Comparison of ENCODE assay signal across 24 mouse cellular contexts in the genomic region with DNA sequence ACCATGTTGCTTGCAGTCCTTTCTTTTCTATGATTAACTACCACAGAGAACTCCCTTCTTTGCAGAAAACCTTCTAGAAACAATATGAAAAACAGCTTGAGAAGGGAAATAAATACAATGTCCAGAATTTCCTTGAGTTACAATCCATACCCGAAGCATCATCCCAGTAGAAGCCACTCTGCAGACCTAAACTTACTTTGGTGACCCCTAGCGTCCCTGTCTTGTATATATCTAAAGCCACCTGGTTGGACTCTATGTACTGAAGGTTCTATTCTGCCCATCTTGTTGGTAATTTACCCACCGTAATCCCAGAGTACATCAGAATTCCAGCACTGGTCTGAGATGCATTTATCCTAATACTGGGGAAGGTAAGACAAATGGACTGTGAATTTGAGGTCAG. TPM values are rescaled to one million over a fixed set of nuclear protein-coding genes. Genes with fewer than 3 reads are reported as not detected.
DNase-seq lines count a peak whose midpoint lies in the region; ATAC-seq and TF ChIP-seq lines count a peak whose summit lies in the region.
"Had no signal": no experiment of that assay in that cellular context is flagged by ENCODE, and none has a peak within 500 bp of the region (broad histone marks: within the 10 kb centered on the region; RNA-seq: fewer than 3 reads in every experiment).

No protein-coding gene starts in this region.

- 0 out of 2 replicates have a peak, but pooled peaks cover 7% of the 10 kb centered on the region for H3K36me3 ChIP-seq in E14TG2a.4 (ENCODE audit: insufficient read depth, low read length)
- H3K36me3 ChIP-seq in hindbrain, embryonic 11.5 days (ENCODE audit: control insufficient read depth, insufficient read depth, low read length) = peaks cover 20% of the 10 kb centered on the region
- H3K36me3 ChIP-seq: heart, embryonic 10.5 days had no signal

- no peak for ATAC-seq in hindbrain, embryonic 11.5 days (ENCODE audit: low FRiP score)
- ATAC-seq: forebrain, embryonic 13.5 days; Patski had no signal

- H3K9me3 ChIP-seq in E14TG2a.4 (ENCODE audit: low read length) = no peaks in the 10 kb centered on the region
- no peaks in the 10 kb centered on the region for H3K9me3 ChIP-seq in hindbrain, embryonic 11.5 days (ENCODE audit: control insufficient read depth, low read length)
- H3K9me3 ChIP-seq: hindbrain, embryonic 13.5 days had no signal

- H3K9ac ChIP-seq in hindbrain, embryonic 11.5 days (ENCODE audit: low read depth, low read length) = no peak overlapping the region
- H3K9ac ChIP-seq: forebrain, embryonic 13.5 days; hindbrain, embryonic 13.5 days had no signal

- H3K27me3 ChIP-seq in E14TG2a.4 (ENCODE audit: insufficient read depth, low read length) = peaks cover 27% of the 10 kb centered on the region
- H3K27me3 ChIP-seq in hindbrain, embryonic 11.5 days (ENCODE audit: control insufficient read depth, insufficient read depth, low read length) = no peaks in the 10 kb centered on the region
- H3K27me3 ChIP-seq: forebrain, embryonic 13.5 days; hindbrain, embryonic 13.5 days had no signal

- peaks cover 13% of the 10 kb centered on the region for H3K4me1 ChIP-seq in E14TG2a.4 (replicated peaks; ENCODE audit: low read depth, low read length)
- no peaks in the 10 kb centered on the region for H3K4me1 ChIP-seq in hindbrain, embryonic 11.5 days (replicated peaks; ENCODE audit: control insufficient read depth, insufficient read depth, low read length)
- H3K4me1 ChIP-seq: embryonic facial prominence, embryonic 10.5 days; forebrain, embryonic 13.5 days; heart, embryonic 10.5 days; hindbrain, embryonic 13.5 days had no signal

- H3K27ac ChIP-seq in hindbrain, embryonic 11.5 days (ENCODE audit: low read depth, low read length) = no peak overlapping the region
- H3K27ac ChIP-seq: embryonic facial prominence, embryonic 10.5 days; forebrain, embryonic 13.5 days; heart, embryonic 10.5 days; hindbrain, embryonic 13.5 days; hindbrain, postnatal 0 days had no signal

- no peak overlapping the region for H3K4me3 ChIP-seq in E14TG2a.4 (replicated peaks; ENCODE audit: low read length)
- no peak overlapping the region for H3K4me3 ChIP-seq in hindbrain, embryonic 11.5 days (ENCODE audit: low read depth, low read length)
- H3K4me3 ChIP-seq: embryonic facial prominence, embryonic 10.5 days; forebrain, embryonic 13.5 days; heart, embryonic 10.5 days; hindbrain, embryonic 13.5 days had no signal

- H3K4me2 ChIP-seq in hindbrain, embryonic 11.5 days (replicated peaks; ENCODE audit: low read depth, low read length) = no peak overlapping the region
- H3K4me2 ChIP-seq: forebrain, embryonic 13.5 days; hindbrain, embryonic 13.5 days had no signal

- DNase-seq in 416B (ENCODE audit: low read depth) (peak; percentile 8), ZHBTc4 (ENCODE audit: low read depth, low spot score) (peak; percentile 24)
- no peak for DNase-seq in adrenal gland, postnatal 36 days
- no peak for DNase-seq in gastrocnemius, postnatal 4 days (ENCODE audit: low spot score in 2 of 2)
- DNase-seq in hindbrain, embryonic 11.5 days (ENCODE audit: low spot score) = no peak
- DNase-seq: adrenal gland, postnatal 14 days; cerebellum, adult 2 months; cerebellum, postnatal 10 days; gastrocnemius, postnatal 36 days; heart, adult 18-20 months; heart, postnatal 10 days; heart, postnatal 4 days; kidney, adult 2 months had no signal

- WGBS in hindbrain, embryonic 11.5 days = 81% methylated on average over 3 of the region's 3 CpGs

- TF ChIP-seq CTCF in E14TG2a.4 (conservative IDR thresholded peaks at IDR 0.05; ENCODE audit: low read length) = 0 out of 2 replicates have a peak, but pooled peaks have one; percentile 3

RNA-seq across cellular contexts. Expression of a gene that starts 1.1 kb away (rescaled TPM):
- total RNA-seq in adrenal gland, postnatal 36 days (2021) = 1 to 10 TPM; 1.1 to 1.3 TPM
- not detected for total RNA-seq in gastrocnemius, postnatal 4 days (2021)
- 5.0 and 9.9 TPM in 2 replicates for polyA plus RNA-seq in hindbrain, embryonic 11.5 days (2014; fragmentation: Nextera tagmentation; extraction: Ambion mirVana)
- total RNA-seq: adrenal gland, postnatal 14 days; G1E; gastrocnemius, adult 8-10 months; gastrocnemius, postnatal 36 days; heart, adult 18-20 months; heart, postnatal 10 days; heart, postnatal 4 days had no signal
- polyA plus RNA-seq: embryonic facial prominence, embryonic 10.5 days; G1E; heart, embryonic 10.5 days; heart, embryonic 14.5 days; intestine, embryonic 14.5 days; kidney, adult 2 months had no signal

RNA-seq across cellular contexts. Expression of a gene that starts 11.6 kb away (rescaled TPM):
- 1 to 10 TPM; 2.5 to 5.7 TPM for total RNA-seq in adrenal gland, postnatal 36 days (2021)
- total RNA-seq in gastrocnemius, postnatal 4 days (2021) = 1 to 10 TPM; 5.1 to 6.0 TPM
- 10.6 and 11.8 TPM in 2 replicates for polyA plus RNA-seq in hindbrain, embryonic 11.5 days (2014; fragmentation: Nextera tagmentation; extraction: Ambion mirVana)

RNA-seq across cellular contexts. Expression of a gene that starts 56.2 kb away (rescaled TPM):
- total RNA-seq in adrenal gland, postnatal 36 days (2021) = 1 to 10 TPM; 4.6 to 8.2 TPM
- under 1 TPM; 0.42 to 0.49 TPM for total RNA-seq in gastrocnemius, postnatal 4 days (2021)
- polyA plus RNA-seq in hindbrain, embryonic 11.5 days (2014; fragmentation: Nextera tagmentation; extraction: Ambion mirVana) = 35.8 and 42.6 TPM in 2 replicates
- total RNA-seq: gastrocnemius, adult 8-10 months; gastrocnemius, postnatal 36 days; heart, adult 18-20 months; heart, postnatal 10 days had no signal

Comparison
In these comparisons a context has a peak if more than half of its experiments do, and no peak if none do; other contexts are left out.
1. DNase-seq: peak in 416B (single experiment) and ZHBTc4 (single experiment); none in adrenal gland, postnatal 36 days (0 of 2), gastrocnemius, postnatal 4 days (0 of 2) and hindbrain, embryonic 11.5 days (single experiment).